9 mouse cellular contexts compared by ENCODE assay signal in genomic region chr9:107936215-107936822, GRCm38 (mm10). TPM values are rescaled to one million over a fixed set of nuclear protein-coding genes. Genes with fewer than 3 reads are reported as not detected.
A peak's percentile ranks its signal among the peaks of the same experiment; 100 is the strongest.
DNase-seq lines count a peak whose midpoint lies in the region; ATAC-seq lines count a peak whose summit lies in the region.
"Had no signal": no experiment of that assay in that cellular context is flagged by ENCODE, and none has a peak within 500 bp of the region (broad histone marks: within the 10 kb centered on the region; RNA-seq: fewer than 3 reads in every experiment).

No protein-coding gene starts in this region.

- H3K9ac ChIP-seq in heart, embryonic 14.5 days (ENCODE audit: low read length) = peak overlapping the region; percentile 68
- H3K9ac ChIP-seq in hindbrain, embryonic 11.5 days (ENCODE audit: low read depth, low read length) = peak overlapping the region; percentile 52
- peak overlapping the region; percentile 26; the same call in 1 of the 2 replicates for H3K9ac ChIP-seq in liver, embryonic 13.5 days

- WGBS in heart, embryonic 14.5 days = 5% methylated on average over 29 of the region's 29 CpGs
- WGBS in hindbrain, embryonic 11.5 days = 1% methylated on average over 29 of the region's 29 CpGs
- 4% methylated on average over 29 of the region's 29 CpGs for WGBS in liver, embryonic 13.5 days (ENCODE audit: insufficient replicate concordance)

- H3K9me3 ChIP-seq in heart, embryonic 14.5 days (ENCODE audit: control insufficient read depth, low read length) = no peaks in the 10 kb centered on the region
- H3K9me3 ChIP-seq in hindbrain, embryonic 11.5 days (ENCODE audit: control insufficient read depth, low read length) = no peaks in the 10 kb centered on the region
- no peaks in the 10 kb centered on the region for H3K9me3 ChIP-seq in liver, embryonic 13.5 days (replicated peaks)

- H3K4me1 ChIP-seq in heart, embryonic 14.5 days (ENCODE audit: control insufficient read depth in 2 of 2, insufficient read depth in 2 of 2, low read length in 2 of 2) = peaks cover 0 to 13% of the 10 kb centered on the region in 2 experiments; a peak in 2 of 4 replicates
- peaks cover 17% of the 10 kb centered on the region for H3K4me1 ChIP-seq in hindbrain, embryonic 11.5 days (replicated peaks; ENCODE audit: control insufficient read depth, insufficient read depth, low read length)
- H3K4me1 ChIP-seq in liver, embryonic 13.5 days (replicated peaks) = peaks cover 11% of the 10 kb centered on the region

- peaks cover 47% of the 10 kb centered on the region for H3K27me3 ChIP-seq in heart, embryonic 14.5 days (ENCODE audit: control insufficient read depth, insufficient read depth, low read length)
- peaks cover 4% of the 10 kb centered on the region for H3K27me3 ChIP-seq in hindbrain, embryonic 11.5 days (ENCODE audit: control insufficient read depth, insufficient read depth, low read length)
- H3K27me3 ChIP-seq in liver, embryonic 13.5 days = peaks cover 88% of the 10 kb centered on the region

- no peak for DNase-seq in heart, adult 11 months
- peak; percentile 58 for DNase-seq in hindbrain, embryonic 11.5 days (ENCODE audit: low spot score)
- no peak for DNase-seq in liver, embryonic 13.5 days
- DNase-seq in right cerebral cortex, postnatal 36 days (ENCODE audit: low spot score in 2 of 2) = peak; percentile 50 to 65
- no peak for DNase-seq in adipocyte (ENCODE audit: low spot score)
- no peak for DNase-seq in lung, adult 18-20 months

- ATAC-seq in heart, embryonic 14.5 days (ENCODE audit: insufficient number of reproducible peaks, insufficient read depth, low FRiP score, low read depth) = no peak
- 0 out of 2 replicates have a peak, but pooled peaks have one; percentile 26 for ATAC-seq in common myeloid progenitor, adult 5-6 weeks (replicated peaks; ENCODE audit: low read depth, poor library complexity, severe bottlenecking)
- ATAC-seq in hindbrain, embryonic 11.5 days (ENCODE audit: low FRiP score) = peak; percentile 73
- no peak for ATAC-seq in liver, embryonic 13.5 days (ENCODE audit: low read depth)

- peak overlapping the region; percentile 42 to 49 for H3K4me3 ChIP-seq in heart, embryonic 14.5 days (ENCODE audit: control insufficient read depth in 1 of 2, insufficient read depth in 1 of 2, low read depth in 1 of 2, low read length in 2 of 2)
- peak overlapping the region; percentile 41 for H3K4me3 ChIP-seq in hindbrain, embryonic 11.5 days (ENCODE audit: low read depth, low read length)
- peak overlapping the region; percentile 48 for H3K4me3 ChIP-seq in liver, embryonic 13.5 days (replicated peaks)

- H3K4me2 ChIP-seq in heart, embryonic 14.5 days (ENCODE audit: low read length) = peak overlapping the region; percentile 90
- peak overlapping the region; percentile 69 for H3K4me2 ChIP-seq in hindbrain, embryonic 11.5 days (replicated peaks; ENCODE audit: low read depth, low read length)
- peak overlapping the region; percentile 63 for H3K4me2 ChIP-seq in liver, embryonic 13.5 days

- H3K27ac ChIP-seq in heart, embryonic 14.5 days (replicated peaks in 1 of 2; ENCODE audit: control insufficient read depth in 1 of 2, insufficient read depth in 1 of 2, low read depth in 2 of 2, low read length in 2 of 2) = no peak overlapping the region
- H3K27ac ChIP-seq in hindbrain, embryonic 11.5 days (ENCODE audit: low read depth, low read length) = no peak overlapping the region
- H3K27ac ChIP-seq in liver, embryonic 13.5 days = no peak overlapping the region

- no peaks in the 10 kb centered on the region for H3K36me3 ChIP-seq in heart, embryonic 14.5 days (ENCODE audit: control insufficient read depth, insufficient read depth, low read length)
- no peaks in the 10 kb centered on the region for H3K36me3 ChIP-seq in hindbrain, embryonic 11.5 days (ENCODE audit: control insufficient read depth, insufficient read depth, low read length)
- no peaks in the 10 kb centered on the region for H3K36me3 ChIP-seq in liver, embryonic 13.5 days

RNA-seq across cellular contexts. Expression of gene Camkv, which starts 0.8 kb away (rescaled TPM):
- 0.07 and 0.13 TPM in 2 replicates for polyA plus RNA-seq in heart, embryonic 14.5 days (2014; fragmentation: Nextera tagmentation; extraction: Ambion mirVana)
- 0.32 TPM in 1 of 2 replicates, not detected in the other for total RNA-seq in common myeloid progenitor, adult 5-6 weeks (2017)
- polyA plus RNA-seq in hindbrain, embryonic 11.5 days (2014; fragmentation: Nextera tagmentation; extraction: Ambion mirVana) = 3.6 and 4.5 TPM in 2 replicates
- polyA plus RNA-seq in liver, embryonic 13.5 days (2015; fragmentation: Nextera tagmentation; extraction: Ambion mirVana) = 0.13 and 0.28 TPM in 2 replicates

RNA-seq across cellular contexts. Expression of gene Actl11, which starts 8.1 kb away (rescaled TPM):
- not detected in 2 replicates for polyA plus RNA-seq in heart, embryonic 14.5 days (2014; fragmentation: Nextera tagmentation; extraction: Ambion mirVana)
- not detected in 2 replicates for total RNA-seq in common myeloid progenitor, adult 5-6 weeks (2017)
- not detected in 2 replicates for polyA plus RNA-seq in hindbrain, embryonic 11.5 days (2014; fragmentation: Nextera tagmentation; extraction: Ambion mirVana)
- not detected in 2 replicates for polyA plus RNA-seq in liver, embryonic 13.5 days (2015; fragmentation: Nextera tagmentation; extraction: Ambion mirVana)
- total RNA-seq: layer of hippocampus, postnatal 25 days had no signal

RNA-seq across cellular contexts. Expression of gene Traip, which starts 13.6 kb away (rescaled TPM):
- polyA plus RNA-seq in heart, embryonic 14.5 days (2014; fragmentation: Nextera tagmentation; extraction: Ambion mirVana) = 8.6 and 10.2 TPM in 2 replicates
- total RNA-seq in common myeloid progenitor, adult 5-6 weeks (2017) = 12.8 and 23.2 TPM in 2 replicates
- polyA plus RNA-seq in hindbrain, embryonic 11.5 days (2014; fragmentation: Nextera tagmentation; extraction: Ambion mirVana) = 21.8 and 22.6 TPM in 2 replicates
- polyA plus RNA-seq in liver, embryonic 13.5 days (2015; fragmentation: Nextera tagmentation; extraction: Ambion mirVana) = 17.3 and 18.9 TPM in 2 replicates

RNA-seq across cellular contexts. Expression of gene Mst1r, which starts 29.6 kb away (rescaled TPM):
- 1.00 and 1.5 TPM in 2 replicates for polyA plus RNA-seq in heart, embryonic 14.5 days (2014; fragmentation: Nextera tagmentation; extraction: Ambion mirVana)
- 0.41 TPM in 1 of 2 replicates, not detected in the other for total RNA-seq in common myeloid progenitor, adult 5-6 weeks (2017)
- 0.31 and 0.60 TPM in 2 replicates for polyA plus RNA-seq in hindbrain, embryonic 11.5 days (2014; fragmentation: Nextera tagmentation; extraction: Ambion mirVana)
- 0.68 and 0.71 TPM in 2 replicates for polyA plus RNA-seq in liver, embryonic 13.5 days (2015; fragmentation: Nextera tagmentation; extraction: Ambion mirVana)

RNA-seq across cellular contexts. Expression of gene Uba7, which starts 39.0 kb away (rescaled TPM):
- polyA plus RNA-seq in heart, embryonic 14.5 days (2014; fragmentation: Nextera tagmentation; extraction: Ambion mirVana) = 33.1 and 34.2 TPM in 2 replicates
- 42.5 and 52.7 TPM in 2 replicates for total RNA-seq in common myeloid progenitor, adult 5-6 weeks (2017)
- 7.4 and 12.4 TPM in 2 replicates for polyA plus RNA-seq in hindbrain, embryonic 11.5 days (2014; fragmentation: Nextera tagmentation; extraction: Ambion mirVana)
- polyA plus RNA-seq in liver, embryonic 13.5 days (2015; fragmentation: Nextera tagmentation; extraction: Ambion mirVana) = 56.5 and 56.9 TPM in 2 replicates

Comparison
In these comparisons a context has a peak if more than half of its experiments do, and no peak if none do; other contexts are left out.
1. ATAC-seq: peak in common myeloid progenitor, adult 5-6 weeks (single experiment) and hindbrain, embryonic 11.5 days (single experiment); none in heart, embryonic 14.5 days (single experiment) and liver, embryonic 13.5 days (single experiment).
2. DNase-seq: peak in hindbrain, embryonic 11.5 days (single experiment) and right cerebral cortex, postnatal 36 days (2 of 2); none in heart, adult 11 months (single experiment), liver, embryonic 13.5 days (single experiment), adipocyte (single experiment) and lung, adult 18-20 months (0 of 2).
3. Peak in every context shown above with its lines, with median percentiles within 50 percentile points of each other: H3K4me2 ChIP-seq, H3K4me3 ChIP-seq and H3K9ac ChIP-seq.